Mouse (Mus musculus): Measurements from ENCODE around the gene Asna1. TPM values are rescaled to one million over a fixed set of nuclear protein-coding genes. Genes with fewer than 3 reads are reported as not detected.
A peak's percentile ranks its signal among the peaks of the same experiment; 100 is the strongest.

The Asna1 gene
- total RNA-seq, 2 experiments from 2014 or later: 106 to 107 TPM

DNA sequence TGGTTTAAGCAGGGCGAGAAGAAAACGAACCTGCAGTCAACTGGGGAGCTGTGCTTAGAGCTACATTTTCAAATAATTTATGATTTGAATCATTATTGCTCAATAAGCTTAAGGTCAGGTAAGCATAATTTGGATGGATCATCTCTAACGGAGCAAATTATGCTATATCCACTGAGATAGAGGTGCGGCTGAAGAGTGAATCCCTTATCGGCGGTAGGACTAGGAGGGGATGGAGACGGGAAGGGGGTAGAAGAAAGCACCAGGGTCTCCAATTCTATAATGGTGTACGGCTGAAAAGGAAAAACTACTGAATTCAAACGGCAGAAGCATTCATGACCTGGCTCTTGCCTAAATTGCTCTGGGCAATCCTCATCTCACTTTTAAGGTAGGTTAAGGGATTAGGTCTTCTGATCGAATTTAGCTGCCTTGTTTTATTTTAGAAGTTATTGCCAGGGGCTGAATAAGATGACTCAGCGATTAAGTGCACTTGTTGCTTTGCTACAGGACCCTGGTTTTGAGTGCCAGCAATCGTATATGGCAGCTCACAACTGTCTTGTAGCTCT is 10.2 kb upstream of the Asna1 start:
- intact Hi-C loops (cut with DNase I): no loop called here
- DNase-seq: no peak

DNA sequence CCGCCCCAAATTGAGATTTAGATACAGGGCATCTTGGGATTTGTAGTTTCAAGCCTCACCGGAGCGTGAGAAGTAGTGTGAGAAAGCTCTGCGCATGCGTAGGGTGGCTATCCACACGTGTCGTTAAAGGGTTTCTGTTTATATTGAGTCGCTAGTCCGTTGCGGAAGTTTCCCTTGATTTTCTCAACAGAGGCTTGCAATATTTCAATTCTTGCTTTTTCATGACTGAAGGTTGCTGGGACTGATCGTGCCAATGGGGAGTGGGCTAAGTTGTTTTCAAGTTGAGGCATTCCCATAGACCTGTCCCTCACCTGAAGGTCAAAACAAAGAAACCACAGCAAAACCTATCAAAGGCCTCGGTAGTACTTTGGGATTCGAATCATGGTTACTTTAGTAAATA is 9.7 kb upstream of the Asna1 start:
- intact Hi-C loops (cut with DNase I): no loop called here
- peak; percentile 80 for DNase-seq

DNA sequence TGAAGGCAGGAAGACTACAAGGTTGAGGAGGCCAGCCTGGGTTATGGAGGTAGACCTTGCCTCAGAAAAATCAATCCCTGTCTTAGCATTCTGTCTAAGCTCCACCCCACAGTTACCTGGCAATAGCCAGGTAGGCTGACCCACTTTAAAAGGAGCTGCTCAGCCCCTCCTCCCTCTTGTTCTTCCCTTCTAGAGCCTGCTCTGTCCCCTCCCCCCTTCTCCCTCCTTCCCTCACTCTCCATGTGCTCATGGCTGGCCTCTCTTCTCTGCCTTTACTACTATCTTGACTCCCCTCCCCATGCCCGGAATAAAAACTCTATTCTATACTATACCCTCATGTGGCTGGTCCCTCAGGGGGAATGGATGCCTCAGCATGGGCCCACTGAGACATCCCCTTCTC is 8.8 kb upstream of the Asna1 start:
- intact Hi-C loops (cut with DNase I): no loop called here
- no peak for DNase-seq

DNA sequence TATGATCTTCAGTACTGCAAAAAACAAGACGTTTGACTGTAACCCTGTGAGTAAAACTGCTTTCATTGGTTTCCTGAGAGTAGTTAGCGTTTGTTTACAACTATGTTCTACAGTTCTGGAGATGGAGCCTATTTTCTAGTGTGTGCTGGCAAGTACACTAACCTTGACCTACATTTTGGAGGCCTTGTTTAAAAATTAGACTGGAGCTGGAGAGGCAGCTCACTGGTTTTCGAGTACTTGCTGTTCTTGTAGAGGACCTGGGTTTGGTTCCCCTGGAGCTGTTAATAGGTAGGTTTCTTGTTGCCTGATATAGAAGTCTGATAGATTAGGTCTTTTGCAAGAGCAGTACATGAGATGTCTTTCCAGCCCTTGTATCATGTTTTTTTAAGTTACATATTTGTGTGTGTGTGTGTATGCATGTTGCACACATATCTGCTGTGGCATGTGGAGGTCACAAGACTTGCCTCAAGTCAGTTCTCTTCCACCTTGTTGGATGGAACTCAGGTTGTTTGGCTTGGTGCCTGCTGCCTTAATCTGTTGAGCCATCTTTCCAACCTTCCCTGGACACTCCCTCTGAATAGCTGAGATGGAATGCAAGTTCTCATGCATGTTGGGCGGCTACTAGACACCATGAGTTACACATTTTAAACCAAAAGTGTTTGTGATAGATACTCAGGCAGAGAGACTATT is 7.7 kb upstream of the Asna1 start:
- no peak for DNase-seq
- intact Hi-C loops (cut with DNase I): no loop called here

DNA sequence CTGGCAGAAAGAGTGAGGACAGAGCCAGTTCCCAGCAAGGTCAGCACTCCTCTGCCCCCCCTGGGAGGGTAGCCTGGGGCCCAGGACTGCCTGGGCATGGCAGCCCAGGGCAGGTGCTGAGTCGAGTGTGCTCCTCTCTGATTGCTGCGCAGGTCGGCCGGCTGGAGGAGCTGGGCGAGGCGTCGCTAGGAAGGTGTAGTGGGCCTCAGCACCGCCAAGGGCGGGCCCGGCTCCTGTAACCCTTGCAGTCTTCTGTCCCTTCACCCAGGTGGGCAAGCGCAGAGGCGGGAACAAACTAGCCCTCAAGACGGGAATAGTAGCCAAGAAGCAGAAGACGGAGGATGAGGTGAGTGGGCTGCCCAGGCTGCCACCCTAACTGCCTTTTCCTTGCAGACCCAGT is 4.2 kb upstream of the Asna1 start:
- intact Hi-C loops (cut with DNase I): no loop called here
- DNase-seq: no peak

DNA sequence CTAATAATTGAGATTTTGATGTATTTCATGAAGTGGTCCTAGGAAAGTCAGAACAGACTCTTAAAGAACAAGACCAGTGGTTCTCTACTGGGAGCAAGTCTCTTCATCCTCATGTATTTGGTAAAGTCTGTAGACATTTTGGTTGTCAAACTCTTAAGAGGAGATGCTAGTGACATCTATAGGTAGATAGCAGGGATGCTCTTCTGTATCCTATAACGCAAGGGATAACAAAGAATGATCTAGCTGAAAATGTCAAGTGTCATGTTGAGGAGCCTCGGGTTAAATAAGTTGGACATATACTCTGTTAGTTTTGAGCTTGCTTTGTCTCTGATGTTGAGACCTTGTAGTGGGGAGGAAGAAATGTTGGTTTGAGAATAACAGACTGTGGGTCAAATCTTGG is 2.8 kb upstream of the Asna1 start:
- DNase-seq: no peak
- intact Hi-C loops (cut with DNase I): no loop called here

DNA sequence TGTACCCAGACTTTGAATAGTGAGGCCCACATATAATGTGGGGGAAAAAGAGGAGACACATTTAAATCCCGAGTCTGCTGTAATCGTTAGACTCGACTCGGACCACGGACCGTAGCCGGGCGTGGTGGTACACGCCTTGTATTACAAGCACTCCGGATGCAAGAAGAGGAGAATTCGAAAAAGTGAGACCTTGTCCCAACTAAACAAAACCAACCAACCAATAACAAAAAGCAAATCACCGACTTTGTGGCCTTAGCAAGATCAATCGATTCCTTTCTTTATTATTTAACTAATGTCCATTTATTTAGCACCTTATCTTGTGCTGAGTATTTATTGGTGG is 2.4 kb upstream of the Asna1 start:
- intact Hi-C loops (cut with DNase I): no loop called here

DNA sequence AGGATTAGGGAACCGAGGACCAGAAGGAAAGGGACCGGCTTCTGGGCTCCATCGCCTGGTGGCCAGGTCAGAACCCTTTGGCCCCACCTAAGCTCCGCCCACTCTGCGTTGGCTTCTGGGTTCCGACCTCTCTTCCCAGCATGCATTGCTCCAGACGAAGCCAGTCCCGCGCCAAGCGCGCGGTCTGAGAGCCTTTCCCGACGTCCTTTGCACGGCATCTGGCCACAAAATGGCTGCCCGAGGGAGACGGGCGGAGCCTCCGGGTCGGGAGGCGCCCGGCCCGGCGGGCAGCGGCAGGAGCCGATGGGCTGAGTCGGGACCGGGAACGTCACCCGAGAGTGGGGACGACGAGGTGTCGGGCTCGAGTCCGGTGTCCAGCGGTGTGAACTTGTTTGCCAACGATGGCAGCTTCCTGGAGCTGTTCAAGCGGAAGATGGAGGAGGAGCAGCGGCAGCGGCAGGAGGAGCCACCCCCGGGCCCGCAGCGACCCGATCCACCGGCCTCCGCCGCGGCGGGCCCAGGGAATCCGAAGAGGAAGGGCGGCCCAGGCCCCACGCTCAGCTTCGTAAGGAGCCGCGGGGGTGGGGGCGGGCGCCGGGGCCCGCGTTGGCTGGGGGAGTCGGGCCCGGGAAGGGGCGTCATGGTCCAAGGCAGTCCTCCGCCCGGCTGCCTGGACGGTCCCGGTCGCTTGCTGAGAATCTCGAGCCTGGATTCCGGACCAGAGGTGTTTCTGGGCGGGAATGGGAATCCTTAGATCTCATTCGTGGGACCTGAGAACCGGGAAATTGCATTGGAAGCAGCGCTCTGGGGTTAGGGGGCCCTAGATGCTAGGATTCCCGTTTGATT is 1.8 kb upstream of the Asna1 start, which contains the start of gene Trir:
Gene Trir (plus strand): TSS at position 154 of the 846 bp plus-strand sequence.
- intact Hi-C loops (cut with DNase I): no loop called here
- peak; percentile 97 for DNase-seq

More for the DNA sequence above, 2.4 kb upstream of the Asna1 start:
- DNase-seq: no peak

DNA sequence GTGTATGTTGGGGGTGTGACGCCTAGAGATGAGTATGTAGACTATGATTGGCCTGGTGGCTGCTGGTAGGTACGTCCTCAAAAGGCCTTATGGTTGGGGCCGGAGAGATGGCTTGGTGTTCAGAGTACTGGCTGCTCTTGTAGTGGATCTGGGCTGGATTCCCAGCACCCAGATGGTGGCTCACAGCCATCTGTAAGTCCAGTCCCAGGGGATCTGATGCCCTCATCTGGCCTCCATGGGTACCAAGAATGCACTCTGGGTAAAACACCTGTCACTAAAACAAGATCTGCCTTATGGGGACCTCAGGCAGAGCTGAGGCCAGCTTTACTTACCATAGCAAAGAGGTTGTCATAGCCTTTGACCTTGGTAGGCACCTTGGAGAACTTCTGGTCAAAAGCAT is 1.2 kb downstream of the Asna1 start:
- no peak for DNase-seq
- intact Hi-C loops (cut with DNase I): no loop called here

DNA sequence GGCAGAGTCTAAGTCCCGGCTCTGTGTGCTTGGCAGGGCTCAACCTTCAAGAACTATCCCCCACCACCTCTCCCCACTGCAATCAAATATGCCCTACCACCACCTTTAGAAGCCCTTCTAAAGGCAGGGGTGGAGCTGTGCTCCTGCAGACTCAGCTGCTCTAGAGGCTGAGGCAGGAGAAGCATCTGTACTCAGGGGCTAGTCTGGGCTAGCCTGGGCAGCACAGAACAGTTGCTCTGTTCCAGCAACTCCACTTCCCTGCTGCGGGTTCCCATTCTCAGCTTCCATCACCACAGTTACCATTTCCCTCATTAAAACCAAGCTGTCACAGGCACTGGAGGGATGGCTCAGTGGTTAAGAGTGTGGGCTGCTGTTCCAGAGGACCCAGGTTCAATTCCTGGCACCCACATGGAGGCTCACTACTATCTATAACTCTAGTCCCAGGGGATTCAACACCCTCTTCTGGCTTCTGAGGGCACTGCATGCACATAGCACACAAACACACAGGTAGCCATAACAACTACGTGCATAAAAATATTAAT is 3.5 kb downstream of the Asna1 start:
- no peak for DNase-seq
- intact Hi-C loops (cut with DNase I): no loop called here

DNA sequence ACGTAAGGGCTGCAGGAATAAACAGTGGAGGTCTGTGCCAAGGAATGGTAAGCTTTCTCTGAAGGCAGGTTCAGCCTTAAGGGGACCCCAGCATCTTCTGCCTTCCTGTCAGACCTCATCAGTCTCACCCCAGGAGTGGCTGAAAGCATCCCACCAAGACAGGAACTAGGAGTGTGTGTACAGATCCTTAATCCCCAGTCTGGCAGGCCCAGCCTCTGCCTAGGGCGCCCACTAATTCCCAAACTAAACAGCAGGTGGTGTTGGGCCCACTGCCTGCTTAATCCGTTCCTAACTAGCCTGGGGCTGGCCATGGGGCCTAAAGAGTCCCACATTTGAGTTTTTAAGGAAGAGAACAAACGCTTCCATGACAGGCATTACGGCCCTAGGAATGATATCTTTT is 7.9 kb downstream of the Asna1 start:
- intact Hi-C loops (cut with DNase I): no loop called here
- no peak for DNase-seq

DNA sequence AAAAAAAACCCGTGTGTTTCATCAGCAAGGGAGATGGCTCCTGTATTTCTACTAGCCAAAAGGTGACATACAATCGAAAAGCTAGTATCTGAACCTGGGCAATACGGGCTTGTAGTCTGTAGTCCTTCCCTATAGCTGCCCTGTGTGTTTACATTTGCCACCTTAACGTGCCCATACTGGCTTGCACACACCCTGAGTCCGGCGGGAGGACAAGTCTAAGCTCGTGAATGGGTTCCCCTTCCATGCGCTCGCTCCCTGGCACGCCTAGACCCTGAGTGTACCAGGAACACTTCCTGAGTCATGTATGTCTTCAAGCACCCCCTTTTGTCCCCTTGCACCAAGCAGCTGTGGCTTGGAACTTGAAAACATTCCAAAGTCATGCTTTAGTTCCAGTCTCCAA is 8.4 kb downstream of the Asna1 start:
- DNase-seq: no peak
- intact Hi-C loops (cut with DNase I): no loop called here

DNA sequence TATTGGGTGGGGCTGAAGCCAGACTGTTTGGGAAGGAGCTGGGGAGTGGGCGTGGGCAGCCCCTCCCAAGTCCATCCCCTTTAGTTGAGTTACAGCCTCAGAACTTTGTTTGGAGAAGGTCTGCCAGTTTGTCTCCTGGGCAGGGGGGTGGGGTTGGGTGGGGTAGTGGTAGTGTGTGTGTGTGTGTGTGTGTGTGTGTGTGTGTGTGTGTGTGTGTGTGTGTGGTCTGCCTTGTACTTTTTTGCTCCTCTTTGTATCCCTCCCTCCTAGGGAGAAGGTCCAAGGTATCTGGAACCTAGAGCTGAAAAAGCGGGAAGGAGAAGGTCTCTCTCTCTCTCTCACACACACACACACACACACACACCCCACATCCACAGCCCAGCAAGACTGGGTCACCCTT is 10.7 kb downstream of the Asna1 start, which contains the start of gene Best2:
Gene Best2 (minus strand): TSS at position 101 of the 400 bp plus-strand sequence.
- DNase-seq: no peak
- intact Hi-C loops (cut with DNase I): no loop called here

DNA sequence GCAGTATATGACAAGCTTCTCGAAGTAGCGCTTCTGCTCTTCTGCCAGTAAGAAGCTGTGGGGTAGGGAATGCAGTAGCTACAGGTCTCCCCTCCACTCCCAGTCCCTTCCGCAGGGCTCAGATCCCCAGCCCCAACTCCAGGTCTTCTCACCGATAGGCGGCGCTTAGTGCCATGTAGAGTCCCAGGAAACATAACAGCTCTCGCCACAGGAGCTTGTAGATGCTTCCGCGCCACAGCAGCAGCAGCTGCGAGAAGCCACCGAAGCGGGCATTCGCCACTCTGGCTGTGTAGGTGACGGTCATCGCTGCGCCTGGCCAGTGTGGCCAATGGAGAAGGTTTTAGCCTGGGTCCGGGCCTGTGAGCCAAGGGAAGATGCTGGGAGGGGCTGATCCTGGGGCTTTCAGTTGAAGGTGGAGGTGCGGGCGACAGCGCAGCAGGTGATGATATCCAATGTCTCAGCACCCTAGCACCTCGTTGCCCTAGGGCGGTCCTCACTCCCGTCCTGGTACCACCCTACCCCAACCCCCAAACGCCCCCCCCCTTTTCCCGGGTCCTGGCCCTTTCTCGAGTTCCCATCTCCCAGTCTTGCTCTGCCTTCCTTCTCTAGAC is 11.7 kb downstream of the Asna1 start:
- intact Hi-C loops (cut with DNase I): no loop called here
- peak; percentile 74 for DNase-seq

DNA sequence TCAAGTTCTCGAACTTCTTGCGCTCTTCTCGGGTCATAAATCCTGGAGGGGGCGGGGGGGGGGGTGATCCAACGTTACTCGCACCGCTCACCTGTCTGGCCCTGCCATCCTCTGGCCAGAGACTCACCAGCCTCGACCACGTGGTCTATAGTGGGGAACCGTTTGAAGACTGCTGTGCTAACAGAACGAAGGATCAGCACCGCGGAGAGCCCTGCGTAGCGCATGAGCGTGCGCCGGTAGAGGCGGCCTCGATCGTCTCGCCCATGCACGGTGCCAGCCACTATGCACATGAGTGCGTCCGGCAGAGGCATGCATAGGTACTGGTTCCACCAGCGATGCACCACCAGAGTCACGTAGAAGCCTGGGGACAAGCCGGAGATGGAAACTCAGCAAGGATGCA is 13.8 kb downstream of the Asna1 start:
- intact Hi-C loops (cut with DNase I): no loop called here

DNA sequence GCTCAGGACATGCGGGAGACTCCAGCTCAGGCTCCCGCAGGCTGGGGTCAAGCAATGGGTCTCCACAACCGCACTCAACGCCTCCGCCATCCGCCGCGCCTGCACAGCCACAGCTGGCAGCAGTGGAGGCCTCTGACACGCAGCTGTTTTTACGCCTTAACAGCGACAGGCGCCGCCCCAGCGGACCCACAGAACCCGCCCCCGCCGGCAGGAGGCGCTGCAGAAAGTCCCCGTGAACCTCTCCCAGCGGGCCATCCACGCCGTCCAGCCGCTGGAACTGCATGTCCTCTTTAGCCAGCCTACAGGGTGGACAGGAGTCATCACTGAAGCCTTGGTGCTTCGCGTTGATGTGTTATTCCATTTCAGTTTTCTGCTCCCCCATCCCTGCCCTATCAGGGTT is 17.4 kb downstream of the Asna1 start:
- intact Hi-C loops (cut with DNase I): no loop called here
- DNase-seq: no peak

More for the DNA sequence above, 13.8 kb downstream of the Asna1 start:
- no peak for DNase-seq

DNA sequence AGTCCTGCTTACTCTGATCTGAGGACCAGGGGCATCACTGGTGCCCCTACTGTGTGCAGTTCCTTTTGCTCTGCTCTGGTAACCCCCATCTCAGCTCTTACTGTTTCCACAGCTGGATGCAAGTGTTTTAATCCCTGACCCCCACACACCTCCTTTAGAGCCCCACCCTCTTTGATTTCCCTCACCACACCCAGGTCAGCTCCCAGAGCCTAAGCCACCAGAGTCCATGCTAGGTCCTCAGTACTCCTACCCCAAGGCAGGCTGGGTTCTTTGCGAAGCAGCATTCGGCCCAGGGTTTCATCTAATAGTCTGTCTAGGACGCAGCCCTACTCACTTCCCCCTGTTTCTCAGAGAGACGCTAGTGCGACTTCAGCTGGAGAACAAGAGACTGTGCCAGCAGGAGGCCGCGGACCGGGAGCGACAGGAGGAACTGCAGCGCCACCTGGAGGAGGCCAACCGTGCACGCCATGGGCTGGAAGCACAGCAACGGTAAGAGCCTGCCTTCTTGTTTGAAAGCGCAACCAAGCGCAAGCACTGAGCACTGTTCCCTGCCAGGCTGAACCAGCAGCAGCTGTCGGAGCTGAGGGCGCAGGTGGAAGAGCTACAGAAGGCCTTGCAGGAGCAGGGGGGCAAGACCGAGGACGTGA is 27.3 kb downstream of the Asna1 start:
- intact Hi-C loops (cut with DNase I): no loop called here
- DNase-seq: peak; percentile 96

DNA sequence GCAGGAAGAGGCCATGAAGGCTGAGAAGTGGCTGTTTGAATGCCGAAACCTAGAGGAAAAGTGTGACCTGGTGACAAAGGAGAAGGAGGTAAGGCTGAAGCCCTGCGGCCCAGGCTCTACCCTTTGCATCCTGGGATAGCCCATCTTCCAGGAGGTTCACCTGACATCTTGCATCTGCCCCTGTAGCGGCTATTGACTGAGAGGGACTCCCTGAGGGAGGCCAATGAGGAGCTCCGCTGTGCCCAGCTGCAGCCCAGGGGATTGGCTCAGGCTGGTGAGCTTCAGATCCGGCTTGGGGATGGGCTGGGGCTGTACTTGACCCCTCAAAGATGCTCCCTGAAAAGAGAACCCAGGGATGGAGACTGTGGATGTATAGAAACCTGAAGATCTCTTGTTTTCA is 28.1 kb downstream of the Asna1 start:
- DNase-seq: no peak
- intact Hi-C loops (cut with DNase I): no loop called here

DNA sequence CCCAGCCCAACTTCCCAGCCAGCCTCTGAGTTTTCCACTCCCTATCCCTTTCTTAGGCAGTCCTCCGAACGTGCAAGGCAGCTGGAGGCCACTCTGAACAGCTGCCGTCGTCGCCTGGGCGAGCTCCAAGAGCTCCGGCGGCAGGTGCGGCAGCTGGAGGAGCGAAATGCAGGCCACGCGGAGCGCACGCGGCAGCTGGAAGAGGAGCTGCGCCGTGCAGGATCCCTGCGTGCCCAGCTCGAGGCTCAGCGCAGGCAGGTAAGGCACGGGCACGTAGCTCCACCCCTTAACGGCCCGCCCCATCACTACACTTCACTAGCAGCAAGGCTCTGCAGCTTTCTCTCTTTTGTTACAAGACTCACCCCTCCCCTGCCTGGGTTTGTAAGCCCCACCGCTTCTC is 29.4 kb downstream of the Asna1 start:
- no peak for DNase-seq
- intact Hi-C loops (cut with DNase I): no loop called here

DNA sequence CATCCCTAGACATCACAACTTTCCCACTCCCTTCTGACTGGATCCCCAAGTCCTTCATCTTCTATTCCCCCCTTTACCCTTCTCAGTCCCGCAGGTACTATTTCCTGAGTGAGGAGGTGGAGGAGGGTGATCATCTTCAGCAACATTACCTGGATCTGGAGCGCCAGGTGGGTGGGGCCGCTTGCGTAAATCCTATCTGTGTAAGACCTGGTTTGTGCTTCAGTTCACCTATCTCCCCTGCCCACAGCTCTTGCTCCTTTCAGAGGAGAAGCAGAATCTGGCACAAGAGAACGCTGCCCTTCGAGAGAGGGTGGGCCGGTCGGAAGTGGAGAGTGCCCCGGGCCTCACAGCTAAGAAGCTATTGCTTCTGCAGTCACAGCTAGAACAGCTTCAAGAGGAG is 30.7 kb downstream of the Asna1 start:
- DNase-seq: no peak
- intact Hi-C loops (cut with DNase I): no loop called here

DNA sequence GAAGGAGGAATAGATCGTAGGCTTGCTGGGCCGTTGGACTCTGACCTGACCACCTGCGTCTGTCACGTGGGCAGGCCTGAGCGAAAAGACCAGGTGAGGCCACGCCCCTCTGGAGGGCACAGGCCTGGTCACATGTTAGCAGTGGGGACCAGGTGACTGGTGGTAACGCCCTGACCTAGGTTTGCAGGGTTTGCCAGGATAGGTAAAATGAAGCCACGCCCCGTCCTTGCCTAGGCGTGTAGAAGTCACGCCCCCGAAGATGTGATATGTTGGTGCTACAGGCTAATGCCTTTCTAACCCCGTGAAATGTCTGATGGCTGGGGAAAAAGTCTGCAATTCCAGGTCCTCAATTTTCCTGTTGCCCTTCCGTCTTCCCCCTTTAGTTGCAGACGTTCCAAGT is 34.2 kb downstream of the Asna1 start:
- DNase-seq: peak; percentile 43

More for the DNA sequence above, 34.2 kb downstream of the Asna1 start:
- intact Hi-C loops (cut with DNase I): no loop called here

Measured in left cerebral cortex, postnatal 4 days (tissue).